Mouse (Mus musculus) thymus, postnatal 25 days (tissue): ENCODE results near the gene Olfr1232.

Source experiments
- DNase-seq: peaks from one replicate; pipeline ENCODE4 v3.0.0; 2022

The Olfr1232 gene

DNA sequence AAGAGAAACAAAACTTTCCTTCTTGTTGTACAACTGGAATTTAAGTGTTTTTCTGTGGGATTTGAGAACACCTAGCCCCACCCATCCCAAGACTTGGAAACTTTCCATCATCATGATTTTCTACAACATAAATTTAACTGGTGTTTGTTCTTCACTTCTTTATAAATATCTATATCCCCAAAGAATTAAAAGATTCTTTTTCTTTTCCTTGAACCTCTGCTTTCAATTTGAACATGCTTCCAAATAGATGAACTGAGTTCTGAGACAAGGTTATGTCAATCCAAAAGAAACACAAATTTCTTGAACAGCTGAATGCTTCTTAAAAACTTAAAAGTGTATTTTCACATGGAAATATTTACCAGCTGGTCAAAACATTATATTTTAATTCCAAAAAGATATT is at the start of gene Olfr1232:
TSS of gene Olfr1232 (minus strand) at position 101 of the 400 bp plus-strand sequence.
- DNase-seq, result no peak

DNA sequence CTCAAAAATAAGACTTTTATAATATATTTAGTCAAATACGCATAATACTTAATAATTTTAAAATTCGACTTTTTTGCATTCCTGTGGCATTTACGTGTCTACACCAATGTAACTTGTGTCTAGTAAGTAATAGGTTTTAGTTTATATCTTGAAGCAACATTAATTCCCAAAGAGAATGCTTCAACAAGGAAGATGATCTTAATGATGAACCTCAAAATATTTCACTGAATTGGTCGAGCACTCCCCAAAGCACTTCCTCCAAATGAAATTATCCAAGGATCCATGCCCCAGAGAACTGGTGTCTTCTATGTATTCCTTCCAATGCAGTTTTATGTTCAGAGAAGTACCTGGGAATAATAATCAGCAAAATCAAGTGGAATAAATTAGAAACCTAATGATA is 35.3 kb upstream of the Olfr1232 start, which contains the start of gene Olfr1234:
TSS of gene Olfr1234 (minus strand) at position 101 of the 400 bp plus-strand sequence.
- DNase-seq, result no peak

DNA sequence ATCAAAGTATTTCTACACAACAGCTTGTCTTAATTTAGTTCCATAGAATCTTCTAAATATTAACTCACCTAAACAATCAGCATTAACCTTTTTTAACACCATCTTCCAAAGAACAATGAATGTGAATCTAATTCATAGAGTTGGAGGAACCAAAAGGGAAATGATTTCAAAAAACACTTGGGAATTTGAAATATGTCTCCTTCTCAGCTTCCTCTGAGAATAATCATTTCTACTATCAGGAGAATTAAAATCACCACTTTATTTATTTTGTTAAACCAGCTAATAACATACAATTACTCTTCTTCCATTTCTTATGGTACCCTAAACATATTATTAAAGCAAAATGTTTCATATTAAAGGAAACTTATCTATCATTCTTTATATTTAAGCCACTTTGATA is 12.8 kb upstream of the Olfr1232 start, which contains the start of gene Olfr1233:
TSS of gene Olfr1233 (minus strand) at position 101 of the 400 bp plus-strand sequence.
- DNase-seq, result no peak

DNA sequence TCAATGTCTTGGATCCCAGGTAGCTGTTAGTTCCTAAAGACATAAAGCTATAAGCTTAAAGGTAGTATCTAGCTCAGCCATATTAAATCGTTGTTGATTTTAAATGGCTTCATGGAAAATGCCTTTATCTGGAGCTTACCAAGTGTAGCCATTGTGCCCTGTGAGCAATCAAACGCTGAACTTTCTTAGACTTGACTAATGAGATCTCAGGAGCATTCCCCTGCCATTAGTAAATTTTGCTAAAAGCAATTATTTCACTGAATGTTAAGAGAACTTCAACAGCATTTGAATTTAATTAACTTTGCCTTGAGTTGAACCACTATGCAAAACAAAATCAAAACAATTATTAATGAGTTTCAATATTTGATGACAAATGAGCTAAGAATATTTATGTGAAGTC is 22.5 kb downstream of the Olfr1232 start, which contains the start of gene Olfr1231:
TSS of gene Olfr1231 (minus strand) at position 101 of the 400 bp plus-strand sequence.
- DNase-seq, result no peak

DNA sequence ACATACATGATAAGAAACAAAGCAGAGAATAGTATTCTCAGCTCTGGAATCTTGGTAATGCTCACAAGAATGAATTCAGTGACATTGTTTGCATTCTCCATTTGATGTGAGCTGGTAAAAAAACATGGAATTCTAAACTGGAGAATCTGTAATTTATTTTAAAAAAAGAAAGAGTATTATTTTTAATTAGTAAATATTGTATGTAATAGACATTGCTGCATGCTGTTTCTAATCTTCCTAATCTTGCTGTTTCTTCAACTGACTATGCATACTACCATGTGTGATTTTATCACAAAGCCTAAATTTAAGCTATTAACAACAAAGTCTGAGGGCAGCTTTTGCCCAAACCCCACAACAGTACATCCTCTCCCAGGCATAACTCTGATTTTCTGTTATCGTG is 32.3 kb downstream of the Olfr1232 start, which contains the start of gene Olfr1230:
TSS of gene Olfr1230 (minus strand) at position 101 of the 400 bp plus-strand sequence.
- DNase-seq, result no peak

DNA sequence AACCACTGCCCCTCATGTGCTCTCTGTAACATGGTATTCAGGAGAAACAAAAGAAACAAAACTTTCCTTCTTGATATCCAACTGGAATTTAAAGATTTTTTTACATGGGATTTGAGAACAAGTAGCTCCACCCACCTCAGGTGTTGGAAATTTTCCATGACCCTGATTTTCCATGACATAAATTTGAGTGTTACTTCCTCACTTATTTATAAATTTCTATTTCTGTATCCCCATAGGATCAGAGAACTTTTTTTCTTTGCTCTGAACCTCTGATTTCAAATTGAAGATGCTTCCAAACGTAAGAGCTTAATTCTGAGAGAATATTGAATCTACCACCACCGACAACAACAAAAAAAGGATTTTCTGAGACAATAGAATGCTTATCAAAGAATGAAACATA is 41.6 kb downstream of the Olfr1232 start, which contains the start of gene Olfr1229:
TSS of gene Olfr1229 (minus strand) at position 101 of the 400 bp plus-strand sequence.
- DNase-seq, result no peak
